Comparison of ENCODE assay signal across 14 mouse cellular contexts in genomic region chr6:101234349-101234748, GRCm38 (mm10).
DNase-seq lines count a peak whose midpoint lies in the region; ATAC-seq lines count a peak whose summit lies in the region.
"Had no signal": no experiment of that assay in that cellular context is flagged by ENCODE, and none has a peak within 500 bp of the region (broad histone marks: within the 10 kb centered on the region; RNA-seq: fewer than 3 reads in every experiment).

No protein-coding gene starts in this region.

- H3K4me1 ChIP-seq in forebrain, embryonic 13.5 days, result peaks cover 37% of the 10 kb centered on the region
- peaks cover 35% of the 10 kb centered on the region for H3K4me1 ChIP-seq in forebrain, embryonic 12.5 days
- H3K4me1 ChIP-seq in neural tube, embryonic 15.5 days, result peaks cover 20% of the 10 kb centered on the region
- peaks cover 37% of the 10 kb centered on the region for H3K4me1 ChIP-seq in forebrain, embryonic 15.5 days
- peaks cover 9% of the 10 kb centered on the region for H3K4me1 ChIP-seq in heart, embryonic 12.5 days (replicated peaks)

- ATAC-seq in forebrain, embryonic 13.5 days, result no peak
- ATAC-seq in forebrain, embryonic 12.5 days (ENCODE audit: low FRiP score), result no peak
- no peak for ATAC-seq in neural tube, embryonic 15.5 days (ENCODE audit: low FRiP score)
- ATAC-seq in forebrain, embryonic 15.5 days (replicated peaks), result no peak
- no peak for ATAC-seq in heart, embryonic 12.5 days (ENCODE audit: insufficient number of reproducible peaks, low FRiP score)

- no peaks in the 10 kb centered on the region for H3K36me3 ChIP-seq in forebrain, embryonic 13.5 days (ENCODE audit: poor library complexity, severe bottlenecking)
- H3K36me3 ChIP-seq in forebrain, embryonic 12.5 days (replicated peaks), result no peaks in the 10 kb centered on the region
- H3K36me3 ChIP-seq in neural tube, embryonic 15.5 days, result no peaks in the 10 kb centered on the region
- H3K36me3 ChIP-seq in forebrain, embryonic 15.5 days, result no peaks in the 10 kb centered on the region
- no peaks in the 10 kb centered on the region for H3K36me3 ChIP-seq in heart, embryonic 12.5 days
- H3K36me3 ChIP-seq: heart, embryonic 15.5 days had no signal

- H3K4me3 ChIP-seq in forebrain, embryonic 13.5 days, result no peak overlapping the region
- H3K4me3 ChIP-seq in forebrain, embryonic 12.5 days (replicated peaks), result no peak overlapping the region
- H3K4me3 ChIP-seq in neural tube, embryonic 15.5 days (replicated peaks), result no peak overlapping the region
- H3K4me3 ChIP-seq in forebrain, embryonic 15.5 days, result no peak overlapping the region
- H3K4me3 ChIP-seq in heart, embryonic 12.5 days, result no peak overlapping the region
- H3K4me3 ChIP-seq: heart, adult 2 months; heart, embryonic 15.5 days had no signal

- no peaks in the 10 kb centered on the region for H3K27me3 ChIP-seq in forebrain, embryonic 13.5 days
- no peaks in the 10 kb centered on the region for H3K27me3 ChIP-seq in forebrain, embryonic 12.5 days
- H3K27me3 ChIP-seq in neural tube, embryonic 15.5 days (replicated peaks), result no peaks in the 10 kb centered on the region
- H3K27me3 ChIP-seq in forebrain, embryonic 15.5 days, result no peaks in the 10 kb centered on the region
- H3K27me3 ChIP-seq in heart, embryonic 12.5 days (replicated peaks), result no peaks in the 10 kb centered on the region
- H3K27me3 ChIP-seq: heart, embryonic 15.5 days had no signal

- no peak overlapping the region for H3K9ac ChIP-seq in forebrain, embryonic 13.5 days
- no peak overlapping the region for H3K9ac ChIP-seq in forebrain, embryonic 12.5 days
- no peak overlapping the region for H3K9ac ChIP-seq in neural tube, embryonic 15.5 days (replicated peaks)
- H3K9ac ChIP-seq in forebrain, embryonic 15.5 days (replicated peaks), result no peak overlapping the region
- no peak overlapping the region for H3K9ac ChIP-seq in heart, embryonic 12.5 days
- H3K9ac ChIP-seq: heart, embryonic 15.5 days had no signal

- no peak overlapping the region for H3K4me2 ChIP-seq in forebrain, embryonic 13.5 days
- H3K4me2 ChIP-seq in forebrain, embryonic 12.5 days, result no peak overlapping the region
- no peak overlapping the region for H3K4me2 ChIP-seq in neural tube, embryonic 15.5 days
- no peak overlapping the region for H3K4me2 ChIP-seq in forebrain, embryonic 15.5 days (replicated peaks)
- H3K4me2 ChIP-seq in heart, embryonic 12.5 days, result no peak overlapping the region
- H3K4me2 ChIP-seq: heart, embryonic 15.5 days had no signal

- no peaks in the 10 kb centered on the region for H3K9me3 ChIP-seq in forebrain, embryonic 13.5 days (replicated peaks)
- no peaks in the 10 kb centered on the region for H3K9me3 ChIP-seq in forebrain, embryonic 12.5 days
- H3K9me3 ChIP-seq in neural tube, embryonic 15.5 days (replicated peaks), result no peaks in the 10 kb centered on the region
- H3K9me3 ChIP-seq in forebrain, embryonic 15.5 days, result no peaks in the 10 kb centered on the region
- H3K9me3 ChIP-seq in heart, embryonic 12.5 days (replicated peaks), result no peaks in the 10 kb centered on the region
- H3K9me3 ChIP-seq: heart, embryonic 15.5 days had no signal

- peak; percentile 46 for DNase-seq in neural tube, embryonic 10.5 days (ENCODE audit: extremely low spot score, low spot score)
- no peak for DNase-seq in lung, postnatal 4 days
- DNase-seq: adrenal gland, postnatal 25 days; gastrocnemius, postnatal 25 days; kidney, adult 11 months; liver; thymus, adult 2 months had no signal

- 15% methylated on average over 10 of the region's 10 CpGs for WGBS in forebrain, embryonic 13.5 days
- WGBS in forebrain, embryonic 12.5 days, result 9% methylated on average over 10 of the region's 10 CpGs
- WGBS in neural tube, embryonic 15.5 days, result 21% methylated on average over 10 of the region's 10 CpGs
- WGBS in forebrain, embryonic 15.5 days, result 13% methylated on average over 10 of the region's 10 CpGs
- 75% methylated on average over 10 of the region's 10 CpGs for WGBS in heart, embryonic 12.5 days

- peak overlapping the region; percentile 26; the same call in 1 of the 2 replicates for H3K27ac ChIP-seq in forebrain, embryonic 13.5 days
- H3K27ac ChIP-seq in forebrain, embryonic 12.5 days, result no peak overlapping the region
- no peak overlapping the region for H3K27ac ChIP-seq in neural tube, embryonic 15.5 days (replicated peaks)
- peak overlapping the region; percentile 84; the same call in 1 of the 2 replicates for H3K27ac ChIP-seq in forebrain, embryonic 15.5 days (replicated peaks)
- no peak overlapping the region for H3K27ac ChIP-seq in heart, embryonic 12.5 days (ENCODE audit: poor library complexity, severe bottlenecking)
- H3K27ac ChIP-seq: heart, adult 2 months; heart, embryonic 15.5 days had no signal

Comparison
In these comparisons a context has a peak if more than half of its experiments do, and no peak if none do; other contexts are left out.
1. H3K27ac ChIP-seq: peak in forebrain, embryonic 13.5 days (single experiment) and forebrain, embryonic 15.5 days (single experiment); none in forebrain, embryonic 12.5 days (single experiment), neural tube, embryonic 15.5 days (single experiment) and heart, embryonic 12.5 days (single experiment).